Mouse (Mus musculus): ENCODE measurements at regions not wholly inside any gene's neighbourhood (a gene's known extent, or its start where the extent isn't known, plus 50 kb on each side); places are given as distances from the start of the nearest gene placed in this dataset.
A peak's percentile ranks its signal among the peaks of the same experiment; 100 is the strongest.
"Not testable (repeated sequence)": the region's sequence is repeated elsewhere in the genome, so short reads cannot be mapped to it uniquely, and the experiment has no call there.

DNA sequence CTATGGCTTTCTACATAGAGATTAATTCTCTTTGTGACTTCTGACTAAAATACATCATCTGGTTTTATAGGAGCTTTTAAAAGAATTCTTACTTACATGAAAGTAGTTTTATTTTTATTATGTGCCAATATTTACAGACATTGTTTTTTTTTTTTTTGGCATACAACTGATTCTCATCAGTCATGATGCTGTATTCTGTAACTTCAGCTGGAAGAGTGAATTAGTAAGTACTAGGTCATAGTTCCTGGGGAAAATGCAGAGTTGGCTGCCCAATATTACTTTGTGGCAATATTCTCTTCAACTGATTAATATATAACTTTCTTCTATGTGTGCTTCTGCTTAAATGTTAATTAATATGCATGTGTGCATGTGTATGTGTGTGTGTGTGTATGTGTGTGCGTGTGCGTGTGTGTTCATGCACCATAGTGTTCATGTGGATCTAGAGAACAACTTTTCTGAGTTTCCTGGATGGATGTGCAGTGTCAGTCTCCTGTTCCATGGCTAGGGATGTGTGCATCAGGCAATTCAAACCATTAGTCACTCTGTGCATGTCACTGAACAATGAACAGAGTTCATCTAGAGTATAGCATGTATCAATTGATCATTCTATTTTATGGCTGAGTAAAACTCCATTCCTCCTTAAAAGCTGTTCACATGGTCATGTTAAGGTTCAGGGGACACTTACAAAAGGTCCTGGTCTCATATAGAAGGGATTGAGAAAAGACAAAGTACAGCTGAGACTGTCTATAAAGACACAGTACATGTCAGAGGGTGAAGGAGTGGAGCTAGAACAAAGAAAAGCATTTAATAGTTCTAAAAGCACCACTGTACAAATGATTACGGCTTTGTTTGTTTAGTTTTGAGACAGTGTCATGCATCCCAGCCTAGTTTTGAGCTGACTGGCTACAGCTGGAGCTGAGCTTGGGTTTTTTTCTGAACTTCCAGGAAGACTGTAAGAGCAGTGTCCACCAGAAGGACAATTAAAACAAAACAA lies 431.8 kb downstream of the Lmo7 start:
- 80% methylated on average over 3 of the region's 3 CpGs for WGBS
- Histone ChIP-seq H3K9ac (ENCODE audit: low read length) (no peak overlapping the region), H3K4me3 (ENCODE audit: low read depth, low read length) (no peak overlapping the region), H3K36me3 (ENCODE audit: control insufficient read depth, insufficient read depth, low read length) (no peaks in the 10 kb centered on the region), H3K9me3 (ENCODE audit: control insufficient read depth, low read length) (no peaks in the 10 kb centered on the region), H3K27me3 (ENCODE audit: control insufficient read depth, insufficient read depth, low read length) (no peaks in the 10 kb centered on the region), H3K27ac (ENCODE audit: low read depth, low read length) (no peak overlapping the region), H3K4me1 (replicated peaks; ENCODE audit: control insufficient read depth, insufficient read depth, low read length) (no peaks in the 10 kb centered on the region), H3K4me2 (ENCODE audit: low read depth, low read length, severe bottlenecking) (no peak overlapping the region)
- ATAC-seq (replicated peaks; ENCODE audit: low FRiP score), result no peak
- DNase-seq (ENCODE audit: low spot score), result no peak

DNA sequence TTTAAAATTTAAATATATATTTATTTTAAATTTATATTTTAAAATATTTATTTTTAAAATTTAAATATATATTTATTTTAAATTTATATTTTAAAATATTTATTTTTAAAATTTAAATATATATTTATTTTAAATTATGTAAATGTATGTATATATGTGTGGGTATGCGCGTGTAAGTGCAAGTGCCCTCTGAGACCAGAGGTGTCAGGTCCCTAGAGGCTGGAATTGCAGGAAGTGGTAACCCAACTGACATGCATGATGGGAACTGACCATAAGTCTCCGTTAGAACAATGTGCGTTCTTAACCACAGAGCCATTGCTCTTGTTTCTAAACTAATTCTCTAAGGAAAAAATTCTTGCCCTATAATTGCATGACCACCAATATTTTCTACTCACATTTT lies 420.7 kb downstream of the Lmo7 start:
- not testable (repeated sequence) for H3K27me3 ChIP-seq (ENCODE audit: control insufficient read depth, insufficient read depth, low read length); H3K9ac ChIP-seq (ENCODE audit: low read length); H3K4me1 ChIP-seq (replicated peaks; ENCODE audit: control insufficient read depth, insufficient read depth, low read length); H3K9me3 ChIP-seq (ENCODE audit: control insufficient read depth, low read length); H3K4me3 ChIP-seq (ENCODE audit: low read depth, low read length); H3K27ac ChIP-seq (ENCODE audit: low read depth, low read length); DNase-seq (ENCODE audit: low spot score); H3K36me3 ChIP-seq (ENCODE audit: control insufficient read depth, insufficient read depth, low read length); H3K4me2 ChIP-seq (ENCODE audit: low read depth, low read length, severe bottlenecking)
- 0 out of 2 replicates have a peak, but pooled peaks have one; percentile 67 for ATAC-seq (replicated peaks; ENCODE audit: low FRiP score)
- 94% methylated on average over 4 of the region's 4 CpGs for WGBS

- Histone ChIP-seq H3K4me2 (ENCODE audit: low read depth, low read length, severe bottlenecking) (no peak overlapping the region), H3K9ac (ENCODE audit: low read length) (no peak overlapping the region), H3K36me3 (ENCODE audit: control insufficient read depth, insufficient read depth, low read length) (no peaks in the 10 kb centered on the region), H3K4me1 (replicated peaks; ENCODE audit: control insufficient read depth, insufficient read depth, low read length) (no peaks in the 10 kb centered on the region), H3K27ac (ENCODE audit: low read depth, low read length) (no peak overlapping the region), H3K4me3 (ENCODE audit: low read depth, low read length) (no peak overlapping the region), H3K27me3 (ENCODE audit: control insufficient read depth, insufficient read depth, low read length) (no peaks in the 10 kb centered on the region), H3K9me3 (ENCODE audit: control insufficient read depth, low read length) (no peaks in the 10 kb centered on the region)
- DNase-seq (ENCODE audit: low spot score), result no peak
- WGBS, result 29% methylated on average over 2 of the region's 2 CpGs
- no peak for ATAC-seq (replicated peaks; ENCODE audit: low FRiP score)
Measured at GRCm38 (mm10) chr14:102142720-102143119, 413.0 kb downstream of the Lmo7 start.

DNA sequence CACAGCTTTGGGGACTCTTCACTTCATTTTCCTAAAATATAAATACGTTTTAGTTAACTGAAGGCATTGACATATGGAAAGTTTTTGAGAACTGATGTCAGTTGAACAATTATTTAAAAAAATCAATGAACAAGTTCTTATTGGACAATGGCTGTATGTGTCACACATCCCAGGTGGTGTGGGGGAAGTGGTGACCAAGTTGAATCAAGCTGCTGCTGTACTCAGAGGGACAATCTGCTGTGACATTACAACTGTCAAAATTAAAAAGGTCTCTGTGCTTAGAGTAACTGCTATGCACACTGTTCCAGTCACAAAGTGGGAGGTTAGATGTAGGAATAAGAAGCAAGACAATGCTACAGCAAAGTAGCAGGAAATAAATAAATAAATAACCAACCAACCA lies 409.2 kb downstream of the Lmo7 start:
- 83% methylated on average over 1 of the region's 1 CpGs for WGBS
- H3K4me3 ChIP-seq (ENCODE audit: low read depth, low read length), result no peak overlapping the region

DNA sequence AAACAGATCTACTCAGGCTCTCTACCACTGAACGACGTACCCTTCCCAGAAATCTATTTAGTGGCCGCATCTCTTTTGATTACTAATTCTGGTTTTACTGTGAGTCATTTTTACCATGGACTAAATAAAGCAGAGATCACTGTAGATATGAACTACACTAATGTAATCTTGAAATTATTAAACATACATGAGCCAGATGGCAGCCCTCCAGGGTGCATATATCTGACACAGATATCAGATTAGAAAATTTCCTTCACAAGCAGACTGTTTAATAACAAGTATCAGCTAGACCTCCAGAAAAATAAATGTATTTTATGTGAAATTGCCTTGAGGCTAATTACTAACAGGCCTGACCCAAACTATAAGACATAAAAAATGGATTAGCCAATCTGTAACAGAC lies 388.4 kb downstream of the Lmo7 start:
- ATAC-seq (replicated peaks; ENCODE audit: low FRiP score) (no peak), DNase-seq (ENCODE audit: low spot score) (no peak)
- no peak overlapping the region for H3K4me2 ChIP-seq (ENCODE audit: low read depth, low read length, severe bottlenecking)
- no peak overlapping the region for H3K4me3 ChIP-seq (ENCODE audit: low read depth, low read length)
- H3K4me1 ChIP-seq (replicated peaks; ENCODE audit: control insufficient read depth, insufficient read depth, low read length), result no peaks in the 10 kb centered on the region
- H3K36me3 ChIP-seq (ENCODE audit: control insufficient read depth, insufficient read depth, low read length), result no peaks in the 10 kb centered on the region
- no peak overlapping the region for H3K9ac ChIP-seq (ENCODE audit: low read length)
- WGBS, result 89% methylated on average over 3 of the region's 3 CpGs
- no peaks in the 10 kb centered on the region for H3K27me3 ChIP-seq (ENCODE audit: control insufficient read depth, insufficient read depth, low read length)
- H3K9me3 ChIP-seq (ENCODE audit: control insufficient read depth, low read length), result no peaks in the 10 kb centered on the region
- no peak overlapping the region for H3K27ac ChIP-seq (ENCODE audit: low read depth, low read length)

More for the DNA sequence above, 409.2 kb downstream of the Lmo7 start:
- DNase-seq (ENCODE audit: low spot score) (no peak), ATAC-seq (replicated peaks; ENCODE audit: low FRiP score) (no peak)
- H3K9ac ChIP-seq (ENCODE audit: low read length), result no peak overlapping the region
- no peaks in the 10 kb centered on the region for H3K36me3 ChIP-seq (ENCODE audit: control insufficient read depth, insufficient read depth, low read length)
- no peak overlapping the region for H3K4me2 ChIP-seq (ENCODE audit: low read depth, low read length, severe bottlenecking)
- H3K4me1 ChIP-seq (replicated peaks; ENCODE audit: control insufficient read depth, insufficient read depth, low read length), result no peaks in the 10 kb centered on the region
- no peak overlapping the region for H3K27ac ChIP-seq (ENCODE audit: low read depth, low read length)
- no peaks in the 10 kb centered on the region for H3K27me3 ChIP-seq (ENCODE audit: control insufficient read depth, insufficient read depth, low read length)
- no peaks in the 10 kb centered on the region for H3K9me3 ChIP-seq (ENCODE audit: control insufficient read depth, low read length)

GRCm38 (mm10) chr14:102106165-102106564 lies 376.4 kb downstream of the Lmo7 start:
- Histone ChIP-seq H3K36me3 (ENCODE audit: control insufficient read depth, insufficient read depth, low read length) (no peaks in the 10 kb centered on the region), H3K4me2 (ENCODE audit: low read depth, low read length, severe bottlenecking) (no peak overlapping the region), H3K9me3 (ENCODE audit: control insufficient read depth, low read length) (no peaks in the 10 kb centered on the region), H3K27ac (ENCODE audit: low read depth, low read length) (no peak overlapping the region), H3K4me1 (replicated peaks; ENCODE audit: control insufficient read depth, insufficient read depth, low read length) (no peaks in the 10 kb centered on the region), H3K27me3 (ENCODE audit: control insufficient read depth, insufficient read depth, low read length) (no peaks in the 10 kb centered on the region), H3K4me3 (ENCODE audit: low read depth, low read length) (no peak overlapping the region), H3K9ac (ENCODE audit: low read length) (no peak overlapping the region)
- ATAC-seq (replicated peaks; ENCODE audit: low FRiP score) (no peak), DNase-seq (ENCODE audit: low spot score) (no peak)
- WGBS, result 85% methylated on average over 3 of the region's 3 CpGs

GRCm38 (mm10) chr14:102094105-102094504 lies 364.3 kb downstream of the Lmo7 start:
- H3K4me2 ChIP-seq (ENCODE audit: low read depth, low read length, severe bottlenecking), result no peak overlapping the region
- 65% methylated on average over 1 of the region's 1 CpGs for WGBS
- no peaks in the 10 kb centered on the region for H3K4me1 ChIP-seq (replicated peaks; ENCODE audit: control insufficient read depth, insufficient read depth, low read length)
- no peaks in the 10 kb centered on the region for H3K27me3 ChIP-seq (ENCODE audit: control insufficient read depth, insufficient read depth, low read length)
- no peak overlapping the region for H3K4me3 ChIP-seq (ENCODE audit: low read depth, low read length)
- no peak overlapping the region for H3K27ac ChIP-seq (ENCODE audit: low read depth, low read length)
- H3K9ac ChIP-seq (ENCODE audit: low read length), result no peak overlapping the region
- no peak for DNase-seq (ENCODE audit: low spot score)
- H3K9me3 ChIP-seq (ENCODE audit: control insufficient read depth, low read length), result no peaks in the 10 kb centered on the region
- ATAC-seq (replicated peaks; ENCODE audit: low FRiP score), result no peak
- H3K36me3 ChIP-seq (ENCODE audit: control insufficient read depth, insufficient read depth, low read length), result no peaks in the 10 kb centered on the region

DNA sequence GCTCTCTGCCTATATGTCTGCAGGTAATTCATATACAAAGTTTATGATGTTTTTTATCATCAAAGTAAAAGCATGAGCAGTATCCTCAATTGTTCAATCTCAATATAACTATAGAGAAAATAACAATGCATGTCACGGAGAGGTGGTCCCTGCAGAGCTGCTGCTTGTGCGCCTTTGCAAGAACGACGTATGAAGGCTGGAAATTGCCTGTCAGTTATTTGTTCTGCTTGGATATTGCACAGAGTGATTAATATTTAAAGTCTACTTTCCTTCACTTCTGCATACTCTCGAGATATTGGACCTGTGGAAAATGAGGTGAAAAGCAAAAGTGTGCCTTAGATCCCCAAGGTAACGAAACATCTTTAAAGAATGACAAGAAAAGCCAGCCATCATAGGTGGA lies 362.8 kb downstream of the Lmo7 start:
- H3K4me2 ChIP-seq (ENCODE audit: low read depth, low read length, severe bottlenecking), result no peak overlapping the region
- 81% methylated on average over 6 of the region's 6 CpGs for WGBS
- ATAC-seq (replicated peaks; ENCODE audit: low FRiP score) (no peak), DNase-seq (ENCODE audit: low spot score) (no peak)
- H3K4me1 ChIP-seq (replicated peaks; ENCODE audit: control insufficient read depth, insufficient read depth, low read length), result no peaks in the 10 kb centered on the region
- H3K27me3 ChIP-seq (ENCODE audit: control insufficient read depth, insufficient read depth, low read length), result no peaks in the 10 kb centered on the region
- H3K36me3 ChIP-seq (ENCODE audit: control insufficient read depth, insufficient read depth, low read length), result no peaks in the 10 kb centered on the region
- H3K9ac ChIP-seq (ENCODE audit: low read length), result no peak overlapping the region
- H3K9me3 ChIP-seq (ENCODE audit: control insufficient read depth, low read length), result no peaks in the 10 kb centered on the region
- H3K4me3 ChIP-seq (ENCODE audit: low read depth, low read length), result no peak overlapping the region
- H3K27ac ChIP-seq (ENCODE audit: low read depth, low read length), result no peak overlapping the region

DNA sequence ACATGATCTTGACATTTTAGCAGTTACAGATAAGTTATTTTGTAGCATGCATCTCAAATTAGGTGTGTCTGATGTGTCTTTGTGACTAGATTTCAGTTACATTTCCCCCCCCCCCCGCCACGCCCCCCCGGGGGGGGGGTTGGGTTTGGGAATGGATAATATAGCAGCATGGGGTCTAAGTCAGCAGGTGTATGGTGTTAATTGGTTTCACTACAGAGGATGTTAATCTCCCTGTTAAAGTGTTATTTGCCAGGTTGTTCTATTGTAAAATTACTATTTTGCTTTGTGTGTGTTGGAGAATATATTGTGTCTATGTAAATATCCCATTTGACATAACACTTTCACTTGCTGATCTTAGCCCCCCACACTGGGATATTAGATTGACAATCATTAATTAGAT lies 319.2 kb downstream of the Lmo7 start:
- ATAC-seq (replicated peaks; ENCODE audit: low FRiP score) (no peak), DNase-seq (ENCODE audit: low spot score) (no peak)
- WGBS, result 10% methylated on average over 3 of the region's 3 CpGs
- Histone ChIP-seq H3K4me3 (ENCODE audit: low read depth, low read length) (no peak overlapping the region), H3K4me1 (replicated peaks; ENCODE audit: control insufficient read depth, insufficient read depth, low read length) (no peaks in the 10 kb centered on the region), H3K9me3 (ENCODE audit: control insufficient read depth, low read length) (no peaks in the 10 kb centered on the region), H3K9ac (ENCODE audit: low read length) (no peak overlapping the region), H3K27ac (ENCODE audit: low read depth, low read length) (no peak overlapping the region), H3K36me3 (ENCODE audit: control insufficient read depth, insufficient read depth, low read length) (no peaks in the 10 kb centered on the region), H3K27me3 (ENCODE audit: control insufficient read depth, insufficient read depth, low read length) (no peaks in the 10 kb centered on the region), H3K4me2 (ENCODE audit: low read depth, low read length, severe bottlenecking) (no peak overlapping the region)

Data from forebrain, embryonic 11.5 days (tissue).